Mouse (Mus musculus): ENCODE data around the gene Xkr7. TPM values are rescaled to one million over a fixed set of nuclear protein-coding genes. Genes with fewer than 3 reads are reported as not detected.

Gene Xkr7
- total and polyA plus RNA-seq, 2 experiments = not detected

DNA sequence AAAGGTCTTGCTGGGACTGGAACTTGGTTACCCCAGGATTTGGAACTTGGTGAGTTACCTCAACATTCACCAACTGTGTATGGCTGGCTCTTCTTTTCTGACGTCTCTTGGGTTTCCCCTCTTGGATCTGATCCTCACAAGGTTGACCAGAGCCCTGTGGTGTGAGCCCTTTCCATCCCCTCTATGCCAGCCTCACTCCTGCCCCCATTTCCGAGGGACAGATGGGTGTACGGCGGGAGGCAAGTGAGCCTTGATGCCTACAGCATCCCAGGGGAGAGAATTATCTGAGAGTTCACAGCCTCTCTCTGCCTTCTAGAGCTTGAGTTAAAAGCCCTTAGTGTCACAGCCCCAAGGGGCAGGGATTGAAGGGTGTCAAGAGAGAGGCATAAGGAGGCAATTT is 4.2 kb upstream of the Xkr7 start:
- no peak overlapping the region for H3K9ac ChIP-seq (ENCODE audit: low read depth, low read length)
- DNase-seq (ENCODE audit: extremely low read depth, low read depth, low spot score) = no peak
- 55% methylated on average over 4 of the region's 4 CpGs for WGBS
- H3K27me3 ChIP-seq (ENCODE audit: control insufficient read depth, insufficient read depth, low read length) = peaks cover 15% of the 10 kb centered on the region
- H3K27ac ChIP-seq (replicated peaks; ENCODE audit: insufficient read depth, low read depth, low read length) = no peak overlapping the region
- H3K79me2 ChIP-seq (ENCODE audit: control insufficient read depth, insufficient read depth, low read length) = no peaks in the 10 kb centered on the region
- TF ChIP-seq CTCF (IDR thresholded peaks at IDR 0.05; ENCODE audit: low read depth, low read length) = no peak
- TF ChIP-seq POLR2A (IDR thresholded peaks at IDR 0.05; ENCODE audit: extremely low read depth, insufficient read depth, low read length) = no peak
- H3K4me1 ChIP-seq (ENCODE audit: control insufficient read depth, insufficient read depth, low read length) = no peaks in the 10 kb centered on the region
- no peaks in the 10 kb centered on the region for H3K36me3 ChIP-seq (ENCODE audit: control insufficient read depth, insufficient read depth, low read length)
- H3K4me3 ChIP-seq (ENCODE audit: insufficient read depth, low read depth, low read length) = no peak overlapping the region

- no peak overlapping the region for H3K4me3 ChIP-seq (ENCODE audit: insufficient read depth, low read depth, low read length)
- H3K27me3 ChIP-seq (ENCODE audit: control insufficient read depth, insufficient read depth, low read length) = peaks cover 15% of the 10 kb centered on the region
- TF ChIP-seq CTCF (IDR thresholded peaks at IDR 0.05; ENCODE audit: low read depth, low read length) (no peak), POLR2A (IDR thresholded peaks at IDR 0.05; ENCODE audit: extremely low read depth, insufficient read depth, low read length) (no peak)
- no peak for DNase-seq (ENCODE audit: extremely low read depth, low read depth, low spot score)
- H3K27ac ChIP-seq (replicated peaks; ENCODE audit: insufficient read depth, low read depth, low read length) = no peak overlapping the region
- H3K79me2 ChIP-seq (ENCODE audit: control insufficient read depth, insufficient read depth, low read length) = no peaks in the 10 kb centered on the region
- WGBS = 23% methylated on average over 4 of the region's 4 CpGs
- no peaks in the 10 kb centered on the region for H3K36me3 ChIP-seq (ENCODE audit: control insufficient read depth, insufficient read depth, low read length)
- no peak overlapping the region for H3K9ac ChIP-seq (ENCODE audit: low read depth, low read length)
- no peaks in the 10 kb centered on the region for H3K4me1 ChIP-seq (ENCODE audit: control insufficient read depth, insufficient read depth, low read length)
Observed at GRCm38 (mm10) chr2:153030422-153030821, 1.2 kb upstream of the Xkr7 start.

- WGBS = 4% methylated on average over 56 of the region's 58 CpGs
- Histone ChIP-seq H3K27ac (replicated peaks; ENCODE audit: insufficient read depth, low read depth, low read length) (no peak overlapping the region), H3K27me3 (ENCODE audit: control insufficient read depth, insufficient read depth, low read length) (peaks cover 15% of the 10 kb centered on the region), H3K9ac (ENCODE audit: low read depth, low read length) (no peak overlapping the region), H3K36me3 (ENCODE audit: control insufficient read depth, insufficient read depth, low read length) (no peaks in the 10 kb centered on the region), H3K79me2 (ENCODE audit: control insufficient read depth, insufficient read depth, low read length) (no peaks in the 10 kb centered on the region), H3K4me1 (ENCODE audit: control insufficient read depth, insufficient read depth, low read length) (no peaks in the 10 kb centered on the region), H3K4me3 (ENCODE audit: insufficient read depth, low read depth, low read length) (no peak overlapping the region)
- TF ChIP-seq CTCF (IDR thresholded peaks at IDR 0.05; ENCODE audit: low read depth, low read length) (no peak), POLR2A (IDR thresholded peaks at IDR 0.05; ENCODE audit: extremely low read depth, insufficient read depth, low read length) (no peak)
- DNase-seq (ENCODE audit: extremely low read depth, low read depth, low spot score) = no peak
Observed at GRCm38 (mm10) chr2:153032083-153032842, 611 bp downstream of the Xkr7 start.

GRCm38 (mm10) chr2:153032973-153033372 is 1.3 kb downstream of the Xkr7 start:
- Histone ChIP-seq H3K27ac (replicated peaks; ENCODE audit: insufficient read depth, low read depth, low read length) (no peak overlapping the region), H3K9ac (ENCODE audit: low read depth, low read length) (no peak overlapping the region), H3K4me3 (ENCODE audit: insufficient read depth, low read depth, low read length) (no peak overlapping the region), H3K36me3 (ENCODE audit: control insufficient read depth, insufficient read depth, low read length) (no peaks in the 10 kb centered on the region), H3K79me2 (ENCODE audit: control insufficient read depth, insufficient read depth, low read length) (no peaks in the 10 kb centered on the region), H3K27me3 (ENCODE audit: control insufficient read depth, insufficient read depth, low read length) (peaks cover 17% of the 10 kb centered on the region), H3K4me1 (ENCODE audit: control insufficient read depth, insufficient read depth, low read length) (no peaks in the 10 kb centered on the region)
- DNase-seq (ENCODE audit: extremely low read depth, low read depth, low spot score) = no peak
- TF ChIP-seq POLR2A (IDR thresholded peaks at IDR 0.05; ENCODE audit: extremely low read depth, insufficient read depth, low read length) (no peak), CTCF (IDR thresholded peaks at IDR 0.05; ENCODE audit: low read depth, low read length) (no peak)
- 25% methylated on average over 4 of the region's 4 CpGs for WGBS

DNA sequence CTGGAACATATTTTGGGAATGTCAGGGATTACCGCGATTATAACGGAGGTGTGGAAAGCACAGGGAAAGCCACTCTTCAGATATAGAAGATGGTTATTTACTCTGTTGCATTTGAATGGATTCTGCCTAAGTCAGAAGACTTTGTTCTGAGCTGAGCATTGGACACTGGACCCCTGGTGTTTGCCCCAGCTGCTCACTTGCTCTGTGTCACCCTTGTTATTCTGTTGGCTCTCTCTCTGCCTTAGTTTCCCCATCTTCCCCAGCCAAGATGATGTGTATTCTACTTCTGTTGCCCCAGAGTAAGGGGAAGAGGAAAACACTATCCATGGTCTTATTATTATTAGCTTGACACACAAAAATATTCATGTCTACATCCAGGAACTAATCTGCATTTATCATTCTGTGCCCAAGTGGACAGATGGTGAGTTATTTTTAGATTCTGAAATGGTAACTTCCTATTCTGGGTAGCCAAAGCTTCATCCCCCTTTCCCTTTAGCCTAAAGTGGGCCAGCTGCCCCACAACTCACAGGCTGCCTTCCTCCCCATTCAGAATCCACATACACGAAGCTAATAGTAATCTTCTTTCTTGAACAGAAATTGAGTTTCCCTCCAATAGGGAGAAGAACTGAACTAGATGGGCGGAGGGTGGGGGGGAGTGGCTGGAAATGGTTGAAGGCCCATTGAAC is 2.0 kb downstream of the Xkr7 start:
- H3K27me3 ChIP-seq (ENCODE audit: control insufficient read depth, insufficient read depth, low read length) = peaks cover 18% of the 10 kb centered on the region
- 68% methylated on average over 5 of the region's 5 CpGs for WGBS
- no peaks in the 10 kb centered on the region for H3K36me3 ChIP-seq (ENCODE audit: control insufficient read depth, insufficient read depth, low read length)
- no peak overlapping the region for H3K27ac ChIP-seq (replicated peaks; ENCODE audit: insufficient read depth, low read depth, low read length)
- H3K4me1 ChIP-seq (ENCODE audit: control insufficient read depth, insufficient read depth, low read length) = no peaks in the 10 kb centered on the region
- H3K79me2 ChIP-seq (ENCODE audit: control insufficient read depth, insufficient read depth, low read length) = no peaks in the 10 kb centered on the region
- H3K4me3 ChIP-seq (ENCODE audit: insufficient read depth, low read depth, low read length) = no peak overlapping the region
- no peak for DNase-seq (ENCODE audit: extremely low read depth, low read depth, low spot score)
- TF ChIP-seq POLR2A (IDR thresholded peaks at IDR 0.05; ENCODE audit: extremely low read depth, insufficient read depth, low read length) = no peak
- TF ChIP-seq CTCF (IDR thresholded peaks at IDR 0.05; ENCODE audit: low read depth, low read length) = no peak
- H3K9ac ChIP-seq (ENCODE audit: low read depth, low read length) = no peak overlapping the region

DNA sequence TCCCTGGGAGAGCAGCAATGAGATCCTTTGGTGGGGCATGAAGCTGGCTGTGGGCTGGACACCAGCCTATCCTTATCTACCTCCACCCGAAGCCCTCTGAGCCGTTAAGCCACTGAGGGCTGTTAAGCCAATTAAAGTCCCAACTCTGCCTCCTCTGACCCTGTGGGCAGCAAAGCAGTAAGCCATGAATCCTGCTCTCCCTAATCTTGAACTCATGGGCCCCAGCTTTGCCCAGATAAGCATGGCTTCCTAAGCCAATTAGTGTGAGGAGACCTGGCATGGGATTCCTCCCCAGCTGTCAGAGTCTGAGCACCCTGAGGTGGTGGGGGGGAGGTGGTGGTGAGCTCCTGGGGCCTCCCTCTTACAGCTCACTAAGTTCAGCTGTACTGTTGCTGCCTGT is 5.0 kb downstream of the Xkr7 start:
- no peak for DNase-seq (ENCODE audit: extremely low read depth, low read depth, low spot score)
- Histone ChIP-seq H3K9ac (ENCODE audit: low read depth, low read length) (no peak overlapping the region), H3K4me3 (ENCODE audit: insufficient read depth, low read depth, low read length) (no peak overlapping the region), H3K27ac (replicated peaks; ENCODE audit: insufficient read depth, low read depth, low read length) (no peak overlapping the region), H3K4me1 (ENCODE audit: control insufficient read depth, insufficient read depth, low read length) (no peaks in the 10 kb centered on the region), H3K79me2 (ENCODE audit: control insufficient read depth, insufficient read depth, low read length) (no peaks in the 10 kb centered on the region), H3K36me3 (ENCODE audit: control insufficient read depth, insufficient read depth, low read length) (no peaks in the 10 kb centered on the region), H3K27me3 (ENCODE audit: control insufficient read depth, insufficient read depth, low read length) (peaks cover 11% of the 10 kb centered on the region)
- WGBS = 17% methylated on average over 2 of the region's 2 CpGs
- TF ChIP-seq POLR2A (IDR thresholded peaks at IDR 0.05; ENCODE audit: extremely low read depth, insufficient read depth, low read length) (no peak), CTCF (IDR thresholded peaks at IDR 0.05; ENCODE audit: low read depth, low read length) (no peak)
